Mouse (Mus musculus): ENCODE measurements around the gene Prpf19. TPM values are rescaled to one million over a fixed set of nuclear protein-coding genes. Genes with fewer than 3 reads are reported as not detected.

The Prpf19 gene
- polyA plus RNA-seq (2014; fragmentation: Illumina TruSeq; extraction: RNeasy Lipid Tissue Mini Kit (QIAGEN cat#74804); ENCODE audit: low read depth, low replicate concordance), result 94.9 TPM

GRCm38 (mm10) chr19:10895016-10895528 lies at the start of gene Prpf19:
Prpf19 (plus strand) TSS chr19:10895231.

GRCm38 (mm10) chr19:10869886-10870527 lies 25.0 kb upstream of the Prpf19 start, which contains the start of gene Tmem132a:
Tmem132a (minus strand) TSS chr19:10869940.

GRCm38 (mm10) chr19:10881426-10882154 lies 13.4 kb upstream of the Prpf19 start, which contains the start of gene Tmem109:
Tmem109 (minus strand) TSS chr19:10882001.

DNA sequence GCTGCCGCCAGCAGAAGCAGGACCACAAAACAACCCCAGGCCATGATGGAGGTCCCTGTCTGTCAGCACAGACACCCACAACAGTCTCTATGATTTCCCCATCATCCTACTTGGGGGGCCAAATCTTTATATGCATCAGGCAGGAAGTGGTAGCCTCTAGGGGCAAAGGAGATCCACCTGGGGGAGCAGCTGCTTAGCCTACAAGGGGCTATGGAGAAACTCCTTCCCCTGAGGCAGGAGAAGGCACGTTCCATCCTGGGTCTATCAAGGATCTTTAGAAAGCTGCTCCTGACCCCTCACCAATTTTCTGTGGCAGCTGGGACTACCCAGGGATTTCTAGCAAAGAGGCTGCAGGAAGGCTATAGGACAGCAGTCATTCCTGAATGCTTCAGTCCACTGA lies 25.5 kb downstream of the Prpf19 start, which contains the start of gene Zp1:
Gene Zp1 (minus strand): TSS at position 101 of the 400 bp plus-strand sequence.

DNA sequence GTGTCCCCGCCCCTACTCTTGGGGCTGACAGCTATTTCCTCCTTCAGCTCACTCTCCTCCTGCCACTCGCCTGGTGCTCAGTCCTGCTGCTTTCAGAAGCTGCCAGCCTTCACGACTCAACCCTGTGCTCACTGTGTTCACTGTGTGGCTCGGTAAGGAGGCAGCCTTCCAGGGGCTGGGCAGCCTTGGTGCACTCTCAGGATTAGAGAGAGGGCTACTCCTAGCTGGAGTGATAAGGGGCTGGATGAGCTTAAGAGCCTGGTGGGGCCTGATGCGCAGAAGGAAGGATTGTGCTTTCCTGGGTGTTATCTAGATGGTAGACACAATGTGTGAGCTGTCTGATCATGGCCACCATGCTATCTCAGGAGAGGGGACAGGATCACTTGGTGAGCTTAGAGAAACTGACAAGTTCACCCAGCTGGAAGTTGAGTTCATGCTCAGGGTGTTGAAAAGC lies 42.1 kb downstream of the Prpf19 start, which contains the start of gene Ptgdr2:
Gene Ptgdr2 (plus strand): TSS at position 51 of the 454 bp plus-strand sequence.

DNA sequence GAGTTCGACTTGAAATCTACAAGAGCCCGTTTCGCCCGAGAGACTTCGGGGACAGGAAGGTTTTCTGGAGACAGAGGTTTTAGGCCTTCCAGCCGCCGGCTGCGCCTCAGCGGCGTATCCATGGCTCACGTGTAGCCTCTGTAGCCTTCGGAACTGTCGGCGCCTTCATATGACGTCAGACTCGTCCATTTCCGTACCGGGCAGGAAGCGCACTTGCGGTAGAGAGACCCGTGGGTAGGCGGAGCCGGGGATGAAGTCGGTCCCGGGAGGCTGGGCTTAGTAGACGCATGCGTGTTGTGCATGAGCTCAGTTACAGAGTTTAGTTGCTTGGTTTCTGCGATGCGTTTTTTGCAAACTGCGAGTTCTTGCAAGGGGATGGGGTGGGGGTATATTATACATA lies 54.1 kb downstream of the Prpf19 start, which contains the start of gene Ccdc86:
Gene Ccdc86 (minus strand): TSS at position 155 of the 400 bp plus-strand sequence.

Other genes starting within 250 kb of the Prpf19 start
- not detected for gene Pga5, start 217.2 kb upstream of the Prpf19 start, polyA plus RNA-seq (2014; fragmentation: Illumina TruSeq; extraction: RNeasy Lipid Tissue Mini Kit (QIAGEN cat#74804); ENCODE audit: low read depth, low replicate concordance)
- gene Vps37c, start 206.5 kb upstream of the Prpf19 start, polyA plus RNA-seq (2014; fragmentation: Illumina TruSeq; extraction: RNeasy Lipid Tissue Mini Kit (QIAGEN cat#74804); ENCODE audit: low read depth, low replicate concordance), result 24.5 TPM
- 0.87 TPM for gene Cd5, start 156.2 kb upstream of the Prpf19 start, polyA plus RNA-seq (2014; fragmentation: Illumina TruSeq; extraction: RNeasy Lipid Tissue Mini Kit (QIAGEN cat#74804); ENCODE audit: low read depth, low replicate concordance)
- gene Cd6, start 65.2 kb upstream of the Prpf19 start, polyA plus RNA-seq (2014; fragmentation: Illumina TruSeq; extraction: RNeasy Lipid Tissue Mini Kit (QIAGEN cat#74804); ENCODE audit: low read depth, low replicate concordance), result 0.94 TPM
- 3.3 TPM for gene Slc15a3, start 55.5 kb upstream of the Prpf19 start, polyA plus RNA-seq (2014; fragmentation: Illumina TruSeq; extraction: RNeasy Lipid Tissue Mini Kit (QIAGEN cat#74804); ENCODE audit: low read depth, low replicate concordance)
- 7.4 TPM for gene Tmem132a, start 25.3 kb upstream of the Prpf19 start, polyA plus RNA-seq (2014; fragmentation: Illumina TruSeq; extraction: RNeasy Lipid Tissue Mini Kit (QIAGEN cat#74804); ENCODE audit: low read depth, low replicate concordance)
- 79.0 TPM for gene Tmem109, start 13.2 kb upstream of the Prpf19 start, polyA plus RNA-seq (2014; fragmentation: Illumina TruSeq; extraction: RNeasy Lipid Tissue Mini Kit (QIAGEN cat#74804); ENCODE audit: low read depth, low replicate concordance)
- not detected for gene Zp1, start 25.4 kb downstream of the Prpf19 start, polyA plus RNA-seq (2014; fragmentation: Illumina TruSeq; extraction: RNeasy Lipid Tissue Mini Kit (QIAGEN cat#74804); ENCODE audit: low read depth, low replicate concordance)
- not detected for gene Ptgdr2, start 41.9 kb downstream of the Prpf19 start, polyA plus RNA-seq (2014; fragmentation: Illumina TruSeq; extraction: RNeasy Lipid Tissue Mini Kit (QIAGEN cat#74804); ENCODE audit: low read depth, low replicate concordance)
- 8.0 TPM for gene Ccdc86, start 54.0 kb downstream of the Prpf19 start, polyA plus RNA-seq (2014; fragmentation: Illumina TruSeq; extraction: RNeasy Lipid Tissue Mini Kit (QIAGEN cat#74804); ENCODE audit: low read depth, low replicate concordance)
- gene Ms4a10, start 79.4 kb downstream of the Prpf19 start, polyA plus RNA-seq (2014; fragmentation: Illumina TruSeq; extraction: RNeasy Lipid Tissue Mini Kit (QIAGEN cat#74804); ENCODE audit: low read depth, low replicate concordance), result not detected
- gene Ms4a15, start 98.0 kb downstream of the Prpf19 start, polyA plus RNA-seq (2014; fragmentation: Illumina TruSeq; extraction: RNeasy Lipid Tissue Mini Kit (QIAGEN cat#74804); ENCODE audit: low read depth, low replicate concordance), result not detected
- not detected for gene Ms4a18, start 122.8 kb downstream of the Prpf19 start, polyA plus RNA-seq (2014; fragmentation: Illumina TruSeq; extraction: RNeasy Lipid Tissue Mini Kit (QIAGEN cat#74804); ENCODE audit: low read depth, low replicate concordance)
- 5.2 TPM for gene Ms4a8a, start 185.9 kb downstream of the Prpf19 start, polyA plus RNA-seq (2014; fragmentation: Illumina TruSeq; extraction: RNeasy Lipid Tissue Mini Kit (QIAGEN cat#74804); ENCODE audit: low read depth, low replicate concordance)
- gene 1700017D01Rik, start 235.6 kb downstream of the Prpf19 start, polyA plus RNA-seq (2014; fragmentation: Illumina TruSeq; extraction: RNeasy Lipid Tissue Mini Kit (QIAGEN cat#74804); ENCODE audit: low read depth, low replicate concordance), result 4.1 TPM

Measured in adipose tissue, adult 10 weeks (tissue).